Mouse (Mus musculus): ENCODE data around the gene Gmds.
A peak's percentile ranks its signal among the peaks of the same experiment; 100 is the strongest.

Gene Gmds

DNA sequence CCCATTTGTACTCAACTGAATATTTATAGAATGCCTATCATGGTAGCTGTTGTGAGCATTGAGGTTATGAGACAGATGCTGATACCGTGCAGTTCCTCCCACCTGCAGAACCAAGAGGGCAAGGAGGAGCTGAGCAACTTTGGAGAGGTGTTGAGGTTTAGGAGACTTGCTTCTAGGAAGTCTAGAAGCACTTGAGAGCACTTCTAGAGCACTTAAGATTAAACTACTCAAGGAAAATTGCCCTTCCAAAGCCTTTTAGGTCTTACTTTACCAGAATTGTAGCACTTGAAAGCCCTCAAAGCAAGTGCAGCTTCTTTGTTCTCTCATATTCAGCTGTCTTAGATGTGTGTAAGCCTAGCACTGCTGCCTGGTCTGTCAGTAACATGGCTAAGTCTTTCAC is 409.2 kb downstream of the Gmds start:
- DNase-seq = no peak

DNA sequence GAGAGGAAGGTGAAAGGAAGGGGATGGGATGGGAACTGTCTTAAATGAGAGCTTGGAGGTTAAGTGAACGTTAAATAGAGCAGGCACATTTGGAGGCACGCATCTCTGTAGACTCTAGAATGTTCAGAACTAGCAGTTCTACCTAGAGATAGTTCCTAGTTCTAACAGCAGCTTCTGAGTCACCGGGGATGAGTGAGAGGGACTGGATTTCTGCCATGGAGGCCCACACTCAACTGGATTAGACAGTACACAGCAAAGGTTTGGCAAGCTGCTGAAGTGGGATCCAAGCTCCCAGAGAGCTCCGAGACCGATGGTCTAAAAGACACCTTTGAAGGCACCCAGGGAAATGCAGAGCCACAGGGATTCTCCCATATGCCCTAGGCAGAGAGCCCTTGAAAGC is 411.9 kb downstream of the Gmds start:
- peak; percentile 80 for DNase-seq

DNA sequence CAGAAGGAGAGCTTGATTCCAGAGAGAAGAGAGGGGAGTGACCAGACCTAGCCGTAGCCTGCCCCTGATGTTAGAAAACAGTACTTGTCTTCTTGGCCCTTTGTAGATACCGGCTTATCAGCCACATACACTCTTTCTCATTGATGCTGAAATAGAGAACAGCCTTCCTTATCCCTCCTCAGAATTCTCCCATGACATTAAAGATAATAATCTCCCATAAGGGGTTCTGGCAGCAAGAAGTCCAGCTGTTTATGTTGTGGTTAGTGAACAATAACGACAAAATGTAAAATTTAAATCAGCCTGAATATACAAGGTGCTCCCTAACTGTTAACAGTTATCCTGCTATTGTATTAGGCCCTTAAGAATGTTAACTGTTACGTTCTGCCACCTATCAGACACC is 414.0 kb downstream of the Gmds start:
- no peak for DNase-seq

DNA sequence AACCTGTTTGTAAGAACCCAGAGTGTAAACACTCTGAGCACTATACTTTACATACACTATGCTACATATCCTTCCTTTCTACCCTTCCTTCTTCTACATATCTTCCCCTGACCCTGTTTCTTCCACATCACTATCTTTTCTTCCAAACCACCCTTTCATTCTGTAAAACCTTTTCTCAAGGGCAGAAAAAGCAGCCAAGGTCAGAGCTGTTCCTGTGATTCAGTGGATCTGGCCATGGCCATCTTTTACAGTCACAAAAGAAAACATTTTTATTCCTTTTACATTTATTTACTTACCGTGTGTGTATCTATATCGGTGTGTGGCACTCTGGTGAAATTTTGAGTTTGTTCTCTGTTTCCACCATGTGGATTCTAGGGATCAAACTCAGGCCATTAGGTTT is 418.8 kb downstream of the Gmds start:
- DNase-seq = no peak

DNA sequence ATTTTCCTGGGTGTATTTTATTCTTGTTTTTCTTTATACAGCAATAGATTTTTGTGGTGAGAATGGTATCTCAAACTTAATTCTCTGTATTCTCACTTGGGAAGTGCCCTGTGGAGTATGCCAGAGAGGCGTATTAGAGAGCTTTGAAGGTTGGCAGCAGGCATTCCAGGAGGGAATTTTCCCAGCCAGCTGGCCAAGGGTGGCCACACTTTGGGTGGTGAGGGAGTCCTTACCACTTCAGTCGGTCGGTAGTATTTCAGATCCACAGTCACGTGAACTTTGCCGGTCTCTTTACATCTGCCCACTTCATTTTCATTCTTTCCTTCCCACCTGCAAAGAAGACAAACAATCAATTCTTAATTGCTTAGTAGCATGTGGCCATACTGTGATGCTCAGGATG is 421.2 kb downstream of the Gmds start:
- DNase-seq = no peak

DNA sequence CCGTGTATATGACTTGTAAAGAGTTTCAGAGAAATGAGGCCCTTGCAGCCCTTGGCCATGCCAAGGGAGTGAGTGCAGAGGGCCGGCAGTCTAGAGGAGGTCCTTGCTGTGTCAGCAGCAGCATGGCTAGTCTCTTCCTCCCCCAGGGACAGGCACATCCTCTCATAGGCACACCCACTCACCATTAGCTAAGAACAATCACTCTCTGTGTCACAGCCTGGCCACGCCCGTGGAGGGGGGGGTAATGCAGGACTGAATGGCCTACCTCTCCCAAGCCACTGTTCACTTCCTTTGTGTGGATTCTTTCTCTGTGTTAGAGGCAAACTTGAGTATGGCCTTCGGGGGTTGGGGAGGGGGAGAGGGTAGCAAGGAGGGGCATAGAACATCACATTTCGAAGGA is 422.8 kb downstream of the Gmds start:
- DNase-seq = no peak

DNA sequence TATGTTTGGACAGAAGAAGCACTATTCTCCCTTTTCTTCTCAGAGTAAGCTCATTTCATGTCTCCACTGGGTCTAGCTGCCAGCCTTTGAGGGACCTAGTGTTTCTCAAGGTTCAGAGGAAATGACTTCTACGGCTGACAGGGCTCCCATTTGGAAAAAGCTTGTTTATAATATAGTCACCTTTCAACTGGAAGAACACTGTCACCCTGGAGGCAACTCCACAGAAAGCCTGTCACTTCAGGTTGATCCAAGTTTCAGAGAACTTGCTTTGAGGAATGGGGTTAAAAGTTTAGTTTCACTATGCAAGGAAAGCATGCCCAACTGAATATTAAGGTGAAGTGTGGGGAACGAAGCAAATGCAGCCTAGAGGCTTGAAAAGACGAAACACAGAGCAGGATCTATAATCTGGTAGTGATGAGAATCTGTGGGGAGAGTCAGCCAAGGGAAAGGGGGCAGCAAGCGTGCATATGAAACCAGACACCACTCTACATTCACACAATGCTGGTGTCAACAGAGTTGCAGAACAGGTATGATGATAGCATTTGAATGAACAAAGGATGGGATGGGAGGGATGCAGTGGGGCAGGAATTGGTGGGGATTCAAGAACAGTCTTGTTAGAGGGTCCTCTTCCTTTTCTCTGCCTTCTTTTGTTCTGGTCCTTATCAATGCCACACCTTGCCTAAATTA is 423.5 kb downstream of the Gmds start:
- DNase-seq = no peak

DNA sequence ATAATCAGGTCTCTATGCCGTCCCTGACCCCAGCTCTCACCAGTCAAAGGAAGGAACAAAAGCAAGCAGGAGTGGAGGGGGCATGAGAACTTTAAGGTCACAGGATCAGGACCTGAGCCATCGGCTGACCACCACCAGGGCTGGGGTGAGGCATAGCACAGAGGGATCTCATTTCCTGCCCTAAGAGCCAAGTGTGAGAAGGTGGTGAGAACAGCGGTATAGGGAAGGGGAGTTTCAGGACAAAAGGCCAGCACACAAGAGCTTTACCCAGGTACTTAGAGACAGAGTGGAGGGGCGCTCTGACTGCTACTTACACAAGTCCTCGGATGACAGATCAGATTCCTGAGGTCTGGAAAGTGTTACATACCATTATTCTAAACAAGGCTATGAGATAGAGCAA is 426.6 kb downstream of the Gmds start:
- no peak for DNase-seq

DNA sequence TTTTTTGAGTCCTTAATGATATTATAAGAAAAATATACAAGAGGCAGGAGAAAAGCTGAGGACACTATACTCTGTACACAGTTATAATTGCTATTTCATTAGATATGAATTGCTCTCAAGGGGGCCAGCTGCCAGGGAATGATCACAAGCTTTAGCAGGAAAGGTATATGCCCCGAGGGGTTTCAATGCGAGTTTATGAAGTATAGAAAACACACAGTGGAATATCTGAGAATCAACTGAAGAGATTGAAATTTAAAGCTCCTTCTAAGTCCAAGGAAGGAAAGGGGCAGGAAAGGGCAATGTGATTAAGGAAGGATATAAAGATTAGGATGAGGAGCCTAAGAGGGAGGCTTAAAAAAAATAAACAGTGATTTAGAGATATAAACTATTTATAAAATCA is 427.2 kb downstream of the Gmds start:
- DNase-seq = no peak

DNA sequence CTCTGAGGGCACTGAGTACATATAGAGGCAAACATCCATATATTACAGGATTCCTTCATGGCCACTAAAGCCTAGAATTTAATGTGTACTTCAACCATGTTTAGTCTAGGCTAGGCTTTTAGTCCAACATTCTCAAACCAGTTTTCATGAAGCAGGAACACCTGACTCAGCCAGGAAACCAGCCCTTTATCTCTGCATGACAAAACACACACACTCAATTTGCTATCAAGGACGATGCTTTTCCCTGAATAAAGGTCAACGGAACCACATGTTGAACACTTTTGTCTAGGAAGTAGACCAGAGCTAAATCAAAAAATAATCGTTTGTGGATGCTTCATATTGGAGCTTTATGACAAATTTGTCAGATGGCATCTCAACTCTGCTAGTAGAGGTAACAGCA is 429.5 kb downstream of the Gmds start:
- DNase-seq = no peak

DNA sequence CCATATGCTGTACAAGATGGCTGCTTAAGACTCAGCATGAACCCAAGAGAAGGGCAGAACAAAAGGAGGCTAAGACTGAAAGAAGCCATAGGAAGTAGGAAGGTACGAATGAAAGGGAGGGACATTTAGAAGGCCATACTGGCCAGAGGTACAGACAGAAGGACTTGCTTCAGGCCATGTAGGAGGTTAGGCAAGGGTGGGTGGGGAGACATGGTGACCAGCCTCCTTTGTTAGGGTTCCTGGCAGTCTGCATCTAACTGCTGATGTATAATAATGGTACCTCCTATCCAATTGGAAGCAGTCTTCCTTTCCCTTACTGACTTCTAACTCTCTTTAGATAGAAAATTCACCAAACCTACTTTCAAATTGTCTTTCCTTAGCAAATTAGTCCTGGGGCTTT is 432.0 kb downstream of the Gmds start:
- no peak for DNase-seq

DNA sequence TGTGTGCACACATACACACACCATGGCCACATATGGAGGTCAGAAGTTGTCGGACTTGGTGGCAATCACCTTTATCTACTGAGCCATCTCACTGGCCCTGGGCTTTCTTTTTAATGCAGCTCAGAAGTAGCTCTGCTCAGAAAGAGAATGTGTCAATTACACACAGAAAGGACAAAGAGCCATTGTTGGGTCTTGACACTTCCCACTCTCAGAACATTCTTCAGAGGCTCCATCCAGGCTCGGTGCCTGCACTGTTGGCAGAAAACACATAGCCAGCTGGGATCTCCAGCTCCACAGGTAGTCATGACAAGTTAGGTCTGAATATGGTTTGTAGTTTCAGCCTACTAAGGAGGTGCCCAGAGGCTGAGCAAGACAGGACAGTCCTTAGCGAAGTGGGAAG is 438.3 kb downstream of the Gmds start:
- no peak for DNase-seq

DNA sequence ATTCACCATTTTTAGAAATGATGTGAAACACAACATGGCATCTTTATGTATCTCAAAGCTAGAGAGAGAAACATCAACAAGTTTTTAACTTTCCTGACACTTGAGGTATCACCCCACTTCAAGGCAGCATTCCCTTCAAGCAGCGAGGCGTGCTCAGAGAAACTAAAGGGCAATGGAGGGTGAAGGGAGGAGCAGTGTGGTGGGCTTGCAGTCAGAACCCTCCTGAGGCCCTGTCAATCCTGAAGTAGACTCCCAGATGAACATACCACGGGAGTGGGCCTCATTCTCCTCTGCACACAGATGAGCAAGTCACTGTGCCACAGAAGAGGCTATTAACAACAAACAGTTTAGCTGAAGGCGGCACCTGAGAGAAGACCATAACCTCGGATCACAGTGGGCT is 439.1 kb downstream of the Gmds start:
- no peak for DNase-seq

DNA sequence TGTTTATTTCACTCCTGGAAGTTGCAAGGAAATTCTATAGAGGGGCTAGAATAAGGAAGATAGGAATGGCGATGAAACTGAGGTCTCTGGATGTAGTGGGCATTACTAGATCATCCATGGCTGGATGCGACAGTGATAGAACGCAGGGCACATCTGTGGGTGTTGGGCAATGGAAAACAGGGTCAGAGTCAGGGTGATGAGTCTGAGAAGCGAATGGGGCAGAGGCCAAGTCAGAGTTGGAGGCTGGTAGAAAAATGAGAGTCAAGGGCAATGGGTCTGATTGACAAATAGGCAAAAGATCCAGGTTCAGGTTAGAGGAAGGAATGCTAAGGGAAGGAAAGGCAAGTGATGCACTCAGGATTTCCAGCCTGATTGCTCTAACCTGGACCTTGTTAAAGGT is 441.0 kb downstream of the Gmds start:
- no peak for DNase-seq

DNA sequence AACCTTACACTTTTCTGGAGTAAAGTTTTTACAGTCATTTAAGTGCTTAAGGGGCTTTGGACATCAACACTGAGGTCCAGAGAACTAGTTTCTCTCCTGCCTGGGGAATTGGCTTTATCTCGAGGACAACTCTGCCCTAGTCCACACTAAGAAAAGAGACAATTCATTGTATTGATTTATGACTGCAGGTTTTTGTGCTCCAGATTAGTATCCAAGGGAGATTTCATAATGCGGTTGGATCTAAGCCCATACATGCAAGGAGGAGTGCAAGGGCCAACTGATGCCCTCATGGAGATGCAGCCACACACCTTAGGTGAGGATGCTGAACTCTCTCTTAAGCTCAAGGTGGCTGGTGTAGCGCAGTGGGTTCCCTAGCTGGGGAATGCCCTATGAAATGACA is 444.0 kb downstream of the Gmds start:
- DNase-seq = no peak

DNA sequence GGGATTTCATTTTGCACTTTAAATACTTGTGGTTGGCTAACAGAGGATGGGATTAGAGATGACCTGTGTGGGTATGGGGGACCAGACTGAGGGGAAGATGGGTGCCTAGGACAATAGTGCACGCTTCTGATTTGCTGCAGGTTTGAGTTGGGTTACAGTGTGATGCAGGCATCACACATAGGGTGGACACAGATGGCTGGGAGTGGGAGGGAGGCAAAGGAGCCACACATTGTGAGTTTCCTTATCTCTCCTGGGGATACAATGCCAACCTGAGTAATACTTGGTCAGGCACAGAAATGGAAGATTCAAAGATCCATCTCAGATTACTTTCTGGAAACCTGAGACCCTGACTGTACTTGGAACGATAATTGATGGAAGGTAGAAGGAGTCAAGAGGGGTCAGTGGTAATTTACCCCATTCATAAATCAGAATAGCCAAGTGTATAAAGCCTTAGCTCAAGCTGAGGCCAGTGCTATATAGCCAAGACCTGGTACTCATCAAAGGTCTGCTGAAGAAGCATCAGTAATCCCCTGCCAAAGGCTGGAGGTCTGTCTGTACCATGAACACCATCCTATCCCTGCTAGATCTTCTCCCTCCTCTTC is 445.5 kb downstream of the Gmds start:
- no peak for DNase-seq

DNA sequence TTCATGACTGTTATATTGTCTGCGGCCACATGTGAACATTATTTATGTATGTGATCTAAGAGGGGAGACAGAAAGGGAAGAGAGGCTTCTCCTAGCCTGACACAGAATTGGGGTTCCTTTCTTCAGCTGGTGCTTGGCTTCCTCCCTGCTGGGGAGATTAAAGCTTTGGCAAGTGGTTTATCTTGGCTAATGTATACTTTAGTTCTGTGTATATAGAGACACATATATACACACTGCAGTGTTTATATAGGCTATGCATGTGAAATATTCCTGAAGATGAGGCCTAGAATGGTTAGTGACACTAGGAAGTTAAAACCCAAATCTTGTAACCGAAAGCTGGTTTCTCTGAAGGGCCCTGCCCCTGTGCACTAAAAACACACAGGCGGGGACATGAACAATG is 450.0 kb downstream of the Gmds start:
- no peak for DNase-seq

DNA sequence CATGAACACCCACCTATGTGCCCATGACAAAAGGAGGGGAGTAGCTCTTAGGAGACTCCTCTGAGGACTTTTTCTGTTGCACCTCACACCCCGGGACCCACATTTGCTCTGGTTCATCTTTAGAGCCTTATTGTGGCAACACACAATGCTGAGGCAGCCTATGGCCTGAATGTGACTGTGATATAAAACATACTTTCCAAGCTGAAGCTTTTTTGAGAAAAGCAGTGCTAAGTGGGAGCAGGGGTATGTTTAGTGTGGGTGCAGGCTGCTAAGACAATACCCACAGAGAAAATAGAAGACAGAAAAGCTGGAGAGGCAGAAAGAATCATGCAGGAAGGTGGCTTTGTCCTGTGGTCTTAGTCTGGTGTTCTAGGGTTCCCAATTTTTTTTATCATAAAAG is 452.8 kb downstream of the Gmds start:
- DNase-seq = no peak

DNA sequence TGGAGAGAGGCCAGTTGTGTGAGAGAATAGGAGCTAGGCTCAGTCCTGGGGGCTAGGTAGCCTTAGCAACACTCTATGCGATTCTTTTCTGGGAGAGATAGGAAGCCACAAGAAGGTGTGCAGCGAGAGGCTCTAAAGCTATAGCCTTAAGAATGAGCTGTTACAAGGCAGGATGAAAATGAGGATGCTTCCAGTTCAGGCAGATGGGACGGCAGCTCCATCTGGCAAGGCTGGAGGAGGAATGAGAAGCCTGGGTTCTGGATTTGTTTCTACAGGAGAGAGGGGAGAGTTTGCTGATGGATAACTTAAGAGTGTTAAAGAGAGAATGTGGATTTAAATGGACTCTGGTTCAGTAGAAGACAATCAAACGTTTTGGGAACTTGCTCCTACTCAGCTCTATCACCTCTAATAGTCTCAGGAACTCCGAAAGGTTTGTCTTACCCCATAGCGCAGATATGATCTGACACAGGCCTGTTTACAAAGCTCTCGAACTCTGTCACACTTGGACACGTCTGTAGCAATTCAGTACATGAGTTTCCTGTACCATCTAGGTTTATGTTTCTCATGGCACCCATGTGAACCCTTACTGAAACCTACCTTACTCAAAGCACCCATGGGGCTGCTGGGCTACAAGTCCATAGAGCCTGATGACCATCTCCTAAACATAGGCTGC is 459.6 kb downstream of the Gmds start:
- peak; percentile 38 for DNase-seq

DNA sequence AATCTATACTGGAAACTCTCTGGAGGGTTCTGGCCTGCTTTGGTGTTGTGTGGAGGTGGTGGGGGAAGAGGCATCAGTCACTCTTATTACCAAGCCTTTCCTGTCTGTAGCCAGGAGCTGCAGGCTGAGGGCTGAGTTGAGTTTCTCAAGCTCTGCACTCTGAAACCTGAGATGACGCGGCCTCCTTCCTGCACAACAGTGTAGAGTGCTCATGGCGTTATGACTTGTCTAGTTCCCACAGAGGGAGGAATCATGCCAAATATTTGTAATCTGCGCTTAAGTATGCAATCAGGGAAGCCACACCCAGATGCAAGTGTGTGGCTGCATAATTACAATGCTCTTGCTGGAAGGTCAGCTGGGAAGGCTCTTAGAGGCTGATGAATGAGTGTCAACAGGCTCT is 461.5 kb downstream of the Gmds start:
- no peak for DNase-seq

DNA sequence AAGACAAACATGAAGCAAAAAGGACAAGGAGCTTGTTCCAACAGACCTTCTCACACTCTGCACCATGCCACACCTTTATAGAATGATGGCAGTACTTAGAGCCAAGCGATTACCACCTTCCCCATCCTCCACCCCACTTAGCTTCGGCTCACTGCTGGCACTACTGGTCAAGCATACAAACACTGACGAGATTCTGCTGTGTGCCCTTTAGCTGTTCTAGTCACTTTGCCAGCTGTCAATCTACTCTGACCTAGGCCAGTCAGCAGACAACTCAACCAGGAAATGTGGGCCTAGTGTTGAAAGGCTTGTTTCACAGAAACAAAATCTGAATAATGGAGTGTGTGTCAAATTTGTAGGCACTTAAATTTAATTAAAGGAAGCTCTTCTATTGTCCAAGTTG is 464.1 kb downstream of the Gmds start:
- no peak for DNase-seq

DNA sequence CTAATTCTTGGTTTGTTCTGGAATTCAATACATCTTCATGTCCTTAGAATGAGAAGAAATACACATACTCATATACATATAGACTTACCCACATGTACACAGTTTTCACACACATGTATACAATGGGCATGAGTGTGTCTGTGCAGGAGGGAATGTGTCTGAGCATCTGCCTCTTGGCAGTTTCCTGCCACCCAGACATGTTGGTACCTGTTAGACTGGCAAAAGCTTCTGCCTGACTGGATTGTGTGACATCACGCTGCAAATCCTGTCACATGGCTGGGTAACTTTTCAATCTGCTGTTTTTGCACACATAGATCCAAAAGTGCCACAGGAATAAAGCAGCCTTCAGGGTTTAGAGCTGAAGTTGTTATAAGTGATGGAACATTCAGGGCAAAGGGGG is 465.3 kb downstream of the Gmds start:
- no peak for DNase-seq

DNA sequence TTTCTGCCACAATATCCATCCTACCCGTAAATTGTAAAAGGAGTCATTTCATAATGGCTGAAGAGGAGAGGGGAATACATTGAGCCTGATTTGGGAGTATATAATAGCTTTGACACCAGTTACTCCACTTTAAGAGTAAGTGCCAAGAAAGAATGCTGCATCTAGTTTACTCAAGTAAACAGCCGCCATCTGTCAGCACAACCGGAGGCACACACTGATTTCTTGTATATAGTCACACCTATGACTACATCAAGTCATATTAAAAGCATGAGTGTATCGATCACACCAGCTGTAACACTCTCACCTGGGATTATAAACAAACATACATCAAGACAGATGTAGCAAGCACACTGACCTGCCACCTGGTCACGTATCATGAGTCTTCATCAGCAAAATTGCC is 473.8 kb downstream of the Gmds start:
- no peak for DNase-seq

DNA sequence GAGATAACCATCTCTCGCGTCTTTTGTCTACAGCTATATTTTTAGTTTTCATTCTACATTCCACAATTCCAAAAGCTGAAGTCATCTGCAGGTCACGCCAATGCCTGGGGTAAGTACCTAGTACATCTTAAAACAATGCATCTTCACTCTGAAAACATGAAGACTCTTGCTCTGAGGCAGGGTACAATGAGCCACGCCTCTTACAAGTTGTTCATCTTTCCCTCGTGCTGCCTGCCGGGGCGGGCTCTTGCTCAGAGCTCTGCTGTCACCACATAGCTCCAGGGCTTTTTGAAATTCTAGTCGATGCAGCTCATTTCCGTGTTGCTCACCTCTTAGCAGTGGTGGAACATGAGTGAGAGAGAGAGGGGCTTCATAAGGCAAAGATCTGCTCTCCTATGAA is 475.1 kb downstream of the Gmds start:
- no peak for DNase-seq

DNA sequence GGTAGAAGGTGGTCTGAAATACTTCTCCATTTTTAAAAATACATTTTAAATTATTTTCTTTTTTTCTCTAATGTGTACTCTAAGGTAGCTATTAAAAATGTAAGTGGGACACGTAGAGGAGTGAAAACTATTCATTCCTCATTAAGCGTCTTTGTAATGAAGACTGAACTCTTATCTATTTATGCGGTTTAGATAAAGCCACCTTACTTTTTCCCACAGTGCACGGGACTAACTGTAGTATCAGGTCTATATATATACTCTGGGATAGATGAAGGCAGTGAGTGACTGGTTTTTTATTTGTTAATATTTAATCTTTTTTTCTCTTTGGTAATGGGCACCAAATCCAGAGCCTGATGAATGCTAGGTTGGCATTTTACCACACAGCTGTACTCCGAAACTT is 478.3 kb downstream of the Gmds start:
- no peak for DNase-seq

Measured in right cerebral cortex, adult 18-20 months (tissue).